Mouse (Mus musculus): ENCODE results near the gene Ptpn3.
"Not testable (repeated sequence)": the region's sequence is repeated elsewhere in the genome, so short reads cannot be mapped to it uniquely, and the experiment has no call there.

DNA sequence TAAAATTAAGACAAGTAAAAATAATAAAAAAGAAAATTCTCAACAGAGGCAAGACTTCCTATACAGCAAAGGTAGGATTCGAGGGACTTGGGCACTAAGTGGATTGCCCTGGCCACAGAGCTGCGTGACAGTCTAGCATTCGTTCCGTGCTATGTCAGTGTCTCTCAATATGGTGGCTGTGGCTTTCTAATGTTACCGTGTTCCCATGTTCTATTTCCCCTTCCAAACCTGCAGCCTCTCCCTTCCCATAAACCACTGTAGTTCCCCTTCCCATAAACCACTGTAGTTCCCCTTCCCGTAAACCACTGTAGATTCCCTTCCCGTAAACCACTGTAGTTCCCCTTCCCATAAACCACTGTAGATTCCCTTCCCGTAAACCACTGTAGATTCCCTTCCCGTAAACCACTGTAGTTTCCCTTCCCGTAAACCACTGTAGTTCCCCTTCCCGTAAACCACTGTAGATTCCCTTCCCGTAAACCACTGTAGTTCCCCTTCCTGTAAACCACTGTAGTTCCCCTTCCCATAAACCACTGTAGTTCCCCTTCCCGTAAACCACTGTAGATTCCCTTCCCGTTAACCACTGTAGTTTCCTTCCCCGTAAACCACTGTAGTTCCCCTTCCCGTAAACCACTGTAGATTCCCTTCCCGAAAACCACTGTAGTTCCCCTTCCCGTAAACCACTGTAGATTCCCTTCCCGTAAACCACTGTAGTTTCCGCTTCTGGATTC lies 102.8 kb downstream of the Ptpn3 start:
- TF ChIP-seq POLR2A (IDR thresholded peaks at IDR 0.05; ENCODE audit: low read depth, low read length); CTCF (IDR thresholded peaks at IDR 0.05; ENCODE audit: extremely low read depth, insufficient read depth, insufficient read length, insufficient replicate concordance): not testable (repeated sequence)

All from spleen, adult 2 months (tissue).